Mouse (Mus musculus) lung, embryonic 14.5 days (tissue): ENCODE results near the gene D430041D05Rik. TPM values are rescaled to one million over a fixed set of nuclear protein-coding genes. Genes with fewer than 3 reads are reported as not detected.

ENCODE experiments used
- ATAC-seq: fragments of 200-750 bp; cut with Nextera tagmentation; 2 replicates; pipeline ENCODE4 v1.8.0; 2017; ENCODE audit warnings: mild to moderate bottlenecking, moderate TSS enrichment, moderate library complexity; ENCODE audit not compliant: insufficient read depth
- DNase-seq: peaks from one replicate; pipeline ENCODE4 v3.0.0-alpha.2; 2015
- H3K27ac ChIP-seq: fragments of 300-500 bp; sonication (generic); 2 replicates; pipeline ENCODE4 v1.5.1; 2014; ENCODE audit warnings: low read depth, mild to moderate bottlenecking, moderate library complexity
- H3K27me3 ChIP-seq: fragments of 300-500 bp; sonication (generic); 2 replicates; pipeline ENCODE4 v1.6.1; 2014; ENCODE audit warnings: low read length, control low read depth; ENCODE audit not compliant: insufficient read depth
- H3K36me3 ChIP-seq: fragments of 300-500 bp; sonication (generic); 2 replicates; pipeline ENCODE4 v1.6.1; 2014; ENCODE audit warnings: control low read depth; ENCODE audit not compliant: insufficient read depth
- H3K4me1 ChIP-seq: fragments of 300-500 bp; sonication (generic); 2 replicates; pipeline ENCODE4 v1.6.1; 2014; ENCODE audit warnings: antibody characterized with exemption, control low read depth; ENCODE audit not compliant: insufficient read depth
- H3K4me2 ChIP-seq: fragments of 300-500 bp; sonication (generic); 2 replicates; pipeline ENCODE4 v1.6.1; 2014; ENCODE audit warnings: mild to moderate bottlenecking
- H3K4me3 ChIP-seq: fragments of 300-500 bp; sonication (generic); 2 replicates; pipeline ENCODE4 v1.5.1; 2014; ENCODE audit warnings: low read depth, low read length
- H3K9ac ChIP-seq: fragments of 300-500 bp; sonication (generic); 2 replicates; pipeline ENCODE4 v1.6.1; 2014
- H3K9me3 ChIP-seq: fragments of 300-500 bp; sonication (generic); 2 replicates; pipeline ENCODE4 v1.6.1; 2016; ENCODE audit warnings: low read depth, low read length, control low read depth
- CTCF ChIP-seq: IDR thresholded peaks from 2 replicates; pipeline ENCODE4 v1.5.1; 2016; ENCODE audit warnings: antibody characterized with exemption, low read depth
- WGBS: fragments of 180-500 bp; shearing (Covaris S2); extraction: QIAGEN DNeasy Blood & Tissue Kit; methylation state at CpG from one replicate; pipeline ENCODE4 v1.1.7; 2014; 5-methylcytosine and 5-hydroxymethylcytosine counted together
- polyA plus RNA-seq: library from polyadenylated mRNA; unstranded; fragments of >200 nt; fragmentation: Nextera tagmentation; extraction: Ambion mirVana; gene quantifications from 2 replicates; pipeline ENCODE4 v1.2.1, GENCODE M21; 2014

Gene D430041D05Rik
- polyA plus RNA-seq, 1 experiment from 2014 or later = 1.3 TPM

- Histone ChIP-seq H3K27me3 (no peaks in the 10 kb centered on the region), H3K27ac (no peak overlapping the region), H3K36me3 (no peaks in the 10 kb centered on the region), H3K4me3 (no peak overlapping the region), H3K9ac (no peak overlapping the region), H3K4me2 (no peak overlapping the region), H3K9me3 (no peaks in the 10 kb centered on the region), H3K4me1 (no peaks in the 10 kb centered on the region)
- DNase-seq (no peak), ATAC-seq (no peak)
- no peak for TF ChIP-seq CTCF
- 54% methylated on average over 6 of the region's 6 CpGs for WGBS
Observed at GRCm38 (mm10) chr2:104323773-104324172, 87.0 kb downstream of the D430041D05Rik start.

GRCm38 (mm10) chr2:104323351-104323750, 87.5 kb downstream of the D430041D05Rik start:
- no peaks in the 10 kb centered on the region for H3K36me3 ChIP-seq
- ATAC-seq (no peak), DNase-seq (no peak)

GRCm38 (mm10) chr2:104320061-104320624, 90.7 kb downstream of the D430041D05Rik start:
- Histone ChIP-seq H3K4me1 (no peaks in the 10 kb centered on the region), H3K27me3 (no peaks in the 10 kb centered on the region), H3K9me3 (no peaks in the 10 kb centered on the region), H3K9ac (no peak overlapping the region), H3K36me3 (no peaks in the 10 kb centered on the region), H3K4me2 (no peak overlapping the region), H3K27ac (no peak overlapping the region), H3K4me3 (no peak overlapping the region)
- no peak for ATAC-seq
- 86% methylated on average over 13 of the region's 13 CpGs for WGBS
- no peak for TF ChIP-seq CTCF
- DNase-seq = no peak

More at GRCm38 (mm10) chr2:104323351-104323750, 87.5 kb downstream of the D430041D05Rik start:
- no peak for TF ChIP-seq CTCF
- Histone ChIP-seq H3K27ac (no peak overlapping the region), H3K9me3 (no peaks in the 10 kb centered on the region), H3K9ac (no peak overlapping the region), H3K27me3 (no peaks in the 10 kb centered on the region), H3K4me3 (no peak overlapping the region), H3K4me2 (no peak overlapping the region), H3K4me1 (no peaks in the 10 kb centered on the region)
- WGBS = 82% methylated on average over 5 of the region's 5 CpGs

DNA sequence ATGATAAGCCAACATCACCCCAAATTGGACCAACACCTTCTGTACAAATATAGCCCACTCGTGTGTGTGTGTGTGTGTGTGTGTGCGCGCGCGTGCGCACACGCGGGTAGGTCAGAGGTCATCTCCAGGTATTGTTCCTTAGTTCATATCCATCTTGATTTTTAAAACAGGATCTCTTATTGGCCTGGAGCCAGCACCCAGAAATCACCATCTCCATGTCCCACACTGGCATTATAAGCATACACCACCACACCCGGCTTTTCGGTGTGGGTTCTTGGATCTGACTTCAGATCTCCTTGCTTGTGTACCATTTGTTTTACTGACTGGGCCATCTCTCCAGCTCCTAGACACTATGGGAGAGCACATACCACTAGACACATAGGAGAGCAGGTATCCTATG, 91.4 kb downstream of the D430041D05Rik start:
- no peak for DNase-seq
- WGBS = 95% methylated on average over 10 of the region's 10 CpGs
- H3K36me3 ChIP-seq = no peaks in the 10 kb centered on the region
- H3K9me3 ChIP-seq = no peaks in the 10 kb centered on the region
- no peak overlapping the region for H3K9ac ChIP-seq
- no peak for TF ChIP-seq CTCF
- H3K4me1 ChIP-seq = no peaks in the 10 kb centered on the region
- H3K27ac ChIP-seq = no peak overlapping the region
- H3K4me3 ChIP-seq = no peak overlapping the region
- no peak for ATAC-seq
- H3K4me2 ChIP-seq = no peak overlapping the region
- no peaks in the 10 kb centered on the region for H3K27me3 ChIP-seq

- DNase-seq (no peak), ATAC-seq (no peak; the same call in 1 of the 2 replicates)
- no peak overlapping the region for H3K4me3 ChIP-seq
- no peaks in the 10 kb centered on the region for H3K9me3 ChIP-seq
- no peak overlapping the region for H3K9ac ChIP-seq
- WGBS = 50% methylated on average over 8 of the region's 8 CpGs
- no peaks in the 10 kb centered on the region for H3K4me1 ChIP-seq
- no peak for TF ChIP-seq CTCF
- H3K27me3 ChIP-seq = no peaks in the 10 kb centered on the region
- no peaks in the 10 kb centered on the region for H3K36me3 ChIP-seq
- no peak overlapping the region for H3K27ac ChIP-seq
- no peak overlapping the region for H3K4me2 ChIP-seq
Observed at GRCm38 (mm10) chr2:104318881-104319280, 91.9 kb downstream of the D430041D05Rik start.

DNA sequence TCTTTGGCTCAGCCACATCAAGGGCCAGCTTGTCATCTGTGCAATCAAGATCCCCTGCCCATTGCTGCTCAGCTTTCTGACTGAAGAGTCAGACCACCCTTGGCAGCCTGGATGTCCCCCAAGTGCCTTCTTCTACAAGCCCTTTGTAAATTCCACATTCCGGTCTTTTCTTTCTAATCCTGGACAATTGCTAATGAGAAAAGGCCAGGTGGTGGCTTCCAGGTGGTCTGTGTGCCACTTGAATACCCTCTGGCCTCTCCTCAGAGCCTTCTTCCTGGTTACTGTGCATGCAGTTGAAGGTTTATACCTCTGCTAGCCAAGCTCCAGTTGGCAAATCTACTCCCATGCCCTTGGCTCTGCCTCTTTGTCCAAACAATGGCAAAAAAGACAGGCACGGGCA, 92.6 kb downstream of the D430041D05Rik start:
- ATAC-seq = no peak
- H3K9me3 ChIP-seq = no peaks in the 10 kb centered on the region
- H3K27me3 ChIP-seq = no peaks in the 10 kb centered on the region
- no peak overlapping the region for H3K27ac ChIP-seq
- no peak overlapping the region for H3K4me3 ChIP-seq
- H3K36me3 ChIP-seq = no peaks in the 10 kb centered on the region
- no peaks in the 10 kb centered on the region for H3K4me1 ChIP-seq
- H3K9ac ChIP-seq = no peak overlapping the region
- no peak for TF ChIP-seq CTCF
- DNase-seq = no peak
- WGBS = 84% methylated on average over 2 of the region's 2 CpGs
- H3K4me2 ChIP-seq = no peak overlapping the region

DNA sequence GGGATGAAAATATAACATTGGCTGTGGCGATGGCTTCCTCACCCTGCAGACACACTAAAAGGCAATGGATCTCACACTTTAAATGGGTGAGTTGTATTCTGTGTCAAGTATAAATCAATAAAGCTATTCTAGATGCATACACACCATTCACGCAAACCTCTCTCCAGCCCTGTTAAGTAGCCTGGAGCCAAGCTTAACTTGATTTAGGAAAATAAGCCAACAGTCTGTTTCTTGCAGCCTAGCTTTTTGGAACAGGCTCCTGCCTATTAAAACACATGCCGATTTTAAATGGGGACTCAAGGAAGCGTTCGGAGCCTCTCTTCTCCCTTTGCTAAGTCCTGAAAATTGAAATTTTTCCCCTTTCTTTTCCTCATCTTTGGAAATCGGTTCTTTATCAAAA, 93.2 kb downstream of the D430041D05Rik start:
- Histone ChIP-seq H3K27ac (no peak overlapping the region), H3K27me3 (no peaks in the 10 kb centered on the region), H3K9me3 (no peaks in the 10 kb centered on the region), H3K4me3 (no peak overlapping the region), H3K4me1 (no peaks in the 10 kb centered on the region), H3K36me3 (no peaks in the 10 kb centered on the region), H3K4me2 (no peak overlapping the region), H3K9ac (no peak overlapping the region)
- ATAC-seq = no peak
- WGBS = 84% methylated on average over 6 of the region's 6 CpGs
- no peak for TF ChIP-seq CTCF
- no peak for DNase-seq
